Mouse (Mus musculus): Measurements from ENCODE around the gene Ddx55. TPM values are rescaled to one million over a fixed set of nuclear protein-coding genes. Genes with fewer than 3 reads are reported as not detected.

The Ddx55 gene
- polyA plus RNA-seq, 1 experiment from 2014 or later = 5.8 TPM

- H3K4me2 ChIP-seq (replicated peaks; ENCODE audit: low read depth) = peak overlapping the region; percentile 88
- DNase-seq (ENCODE audit: low spot score) (no peak), ATAC-seq (ENCODE audit: low FRiP score, low TSS enrichment) (no peak)
- H3K4me3 ChIP-seq (ENCODE audit: low read depth, low read length) = peak overlapping the region; percentile 93
- H3K9me3 ChIP-seq (ENCODE audit: control insufficient read depth, low read length) = no peaks in the 10 kb centered on the region
- WGBS = 6% methylated on average over 9 of the region's 9 CpGs
- no peaks in the 10 kb centered on the region for H3K27me3 ChIP-seq (ENCODE audit: control insufficient read depth, insufficient read depth, low read length)
- H3K9ac ChIP-seq (ENCODE audit: low read length) = peak overlapping the region; percentile 71
- TF ChIP-seq CTCF (IDR thresholded peaks at IDR 0.05; ENCODE audit: low read depth) (no peak), EP300 (optimal IDR thresholded peaks at IDR 0.05) (no peak)
- no peaks in the 10 kb centered on the region for H3K4me1 ChIP-seq (replicated peaks; ENCODE audit: control insufficient read depth, insufficient read depth)
- H3K27ac ChIP-seq (replicated peaks) = peak overlapping the region; percentile 89
- 0 out of 2 replicates have a peak, but pooled peaks cover 7% of the 10 kb centered on the region for H3K36me3 ChIP-seq (ENCODE audit: control insufficient read depth, insufficient read depth, low read length)
These were observed 581 bp upstream of the Ddx55 start for GRCm38 (mm10) chr5:124552094-124552472.

GRCm38 (mm10) chr5:124553607-124554006 is 943 bp downstream of the Ddx55 start:
- H3K9ac ChIP-seq (ENCODE audit: low read length) = no peak overlapping the region
- peak overlapping the region; percentile 88 for H3K4me2 ChIP-seq (replicated peaks; ENCODE audit: low read depth)
- H3K9me3 ChIP-seq (ENCODE audit: control insufficient read depth, low read length) = no peaks in the 10 kb centered on the region
- 73% methylated on average over 6 of the region's 6 CpGs for WGBS
- ATAC-seq (ENCODE audit: low FRiP score, low TSS enrichment) = no peak
- H3K27ac ChIP-seq (replicated peaks) = no peak overlapping the region
- no peak for TF ChIP-seq CTCF (IDR thresholded peaks at IDR 0.05; ENCODE audit: low read depth)
- no peak for TF ChIP-seq EP300 (optimal IDR thresholded peaks at IDR 0.05)
- H3K36me3 ChIP-seq (ENCODE audit: control insufficient read depth, insufficient read depth, low read length) = 0 out of 2 replicates have a peak, but pooled peaks cover 3% of the 10 kb centered on the region
- no peaks in the 10 kb centered on the region for H3K27me3 ChIP-seq (ENCODE audit: control insufficient read depth, insufficient read depth, low read length)
- no peaks in the 10 kb centered on the region for H3K4me1 ChIP-seq (replicated peaks; ENCODE audit: control insufficient read depth, insufficient read depth)
- DNase-seq (ENCODE audit: low spot score) = no peak
- peak overlapping the region; percentile 93; the same call in 1 of the 2 replicates for H3K4me3 ChIP-seq (ENCODE audit: low read depth, low read length)

GRCm38 (mm10) chr5:124555145-124555544 is 2.5 kb downstream of the Ddx55 start:
- TF ChIP-seq CTCF (IDR thresholded peaks at IDR 0.05; ENCODE audit: low read depth) = peak; percentile 66
- no peak for TF ChIP-seq EP300 (optimal IDR thresholded peaks at IDR 0.05)
- WGBS = 84% methylated on average over 1 of the region's 1 CpGs
- Histone ChIP-seq H3K4me3 (ENCODE audit: low read depth, low read length) (no peak overlapping the region), H3K27me3 (ENCODE audit: control insufficient read depth, insufficient read depth, low read length) (no peaks in the 10 kb centered on the region), H3K4me1 (replicated peaks; ENCODE audit: control insufficient read depth, insufficient read depth) (no peaks in the 10 kb centered on the region), H3K9me3 (ENCODE audit: control insufficient read depth, low read length) (no peaks in the 10 kb centered on the region), H3K27ac (replicated peaks) (no peak overlapping the region), H3K36me3 (ENCODE audit: control insufficient read depth, insufficient read depth, low read length) (0 out of 2 replicates have a peak, but pooled peaks cover 2% of the 10 kb centered on the region), H3K9ac (ENCODE audit: low read length) (no peak overlapping the region), H3K4me2 (replicated peaks; ENCODE audit: low read depth) (no peak overlapping the region)
- DNase-seq (ENCODE audit: low spot score) (no peak), ATAC-seq (ENCODE audit: low FRiP score, low TSS enrichment) (no peak)

GRCm38 (mm10) chr5:124571068-124571467 is 18.4 kb downstream of the Ddx55 start:
- Histone ChIP-seq H3K36me3 (ENCODE audit: control insufficient read depth, insufficient read depth, low read length) (peaks cover 43% of the 10 kb centered on the region), H3K4me3 (ENCODE audit: low read depth, low read length) (no peak overlapping the region), H3K4me2 (replicated peaks; ENCODE audit: low read depth) (no peak overlapping the region), H3K27me3 (ENCODE audit: control insufficient read depth, insufficient read depth, low read length) (no peaks in the 10 kb centered on the region), H3K27ac (replicated peaks) (no peak overlapping the region), H3K9me3 (ENCODE audit: control insufficient read depth, low read length) (no peaks in the 10 kb centered on the region), H3K9ac (ENCODE audit: low read length) (no peak overlapping the region), H3K4me1 (replicated peaks; ENCODE audit: control insufficient read depth, insufficient read depth) (no peaks in the 10 kb centered on the region)
- no peak for ATAC-seq (ENCODE audit: low FRiP score, low TSS enrichment)
- TF ChIP-seq EP300 (optimal IDR thresholded peaks at IDR 0.05) (no peak), CTCF (IDR thresholded peaks at IDR 0.05; ENCODE audit: low read depth) (no peak)
- DNase-seq (ENCODE audit: low spot score) = no peak
- WGBS = 88% methylated on average over 12 of the region's 12 CpGs

- peak; percentile 63 for ATAC-seq (ENCODE audit: low FRiP score, low TSS enrichment)
- peaks cover 7% of the 10 kb centered on the region; the same call in 1 of the 2 replicates for H3K4me1 ChIP-seq (replicated peaks; ENCODE audit: control insufficient read depth, insufficient read depth)
- H3K27me3 ChIP-seq (ENCODE audit: control insufficient read depth, insufficient read depth, low read length) = no peaks in the 10 kb centered on the region
These were observed 22.8 kb downstream of the Ddx55 start for GRCm38 (mm10) chr5:124575467-124575866.

GRCm38 (mm10) chr5:124578633-124579317 is 26.1 kb downstream of the Ddx55 start, which contains the start of the genes Eif2b1 and Gtf2h3:
Eif2b1 (minus strand) TSS chr5:124579131.
Gtf2h3 (plus strand) TSS chr5:124579140.
- 1% methylated on average over 51 of the region's 51 CpGs for WGBS
- Histone ChIP-seq H3K4me1 (replicated peaks; ENCODE audit: control insufficient read depth, insufficient read depth) (peaks cover 7% of the 10 kb centered on the region; the same call in 1 of the 2 replicates), H3K27ac (replicated peaks) (peak within 1 kb of the TSS; percentile 73), H3K4me2 (replicated peaks; ENCODE audit: low read depth) (peak within 1 kb of the TSS; percentile 88), H3K36me3 (ENCODE audit: control insufficient read depth, insufficient read depth, low read length) (peaks cover 8% of the 10 kb centered on the region; the same call in 1 of the 2 replicates), H3K9ac (ENCODE audit: low read length) (peak within 1 kb of the TSS; percentile 79), H3K27me3 (ENCODE audit: control insufficient read depth, insufficient read depth, low read length) (no peaks in the 10 kb centered on the region), H3K4me3 (ENCODE audit: low read depth, low read length) (peak within 1 kb of the TSS; percentile 77), H3K9me3 (ENCODE audit: control insufficient read depth, low read length) (no peaks in the 10 kb centered on the region)
- DNase-seq (ENCODE audit: low spot score) (peak; percentile 96), ATAC-seq (ENCODE audit: low FRiP score, low TSS enrichment) (peak; percentile 92)
- TF ChIP-seq CTCF (IDR thresholded peaks at IDR 0.05; ENCODE audit: low read depth) (peak; percentile 31; the same call in 1 of the 2 replicates), EP300 (optimal IDR thresholded peaks at IDR 0.05) (no peak)

More at GRCm38 (mm10) chr5:124575467-124575866, 22.8 kb downstream of the Ddx55 start:
- H3K4me2 ChIP-seq (replicated peaks; ENCODE audit: low read depth) = no peak overlapping the region
- no peak overlapping the region for H3K4me3 ChIP-seq (ENCODE audit: low read depth, low read length)
- H3K9me3 ChIP-seq (ENCODE audit: control insufficient read depth, low read length) = no peaks in the 10 kb centered on the region
- peak; percentile 69 for DNase-seq (ENCODE audit: low spot score)
- H3K9ac ChIP-seq (ENCODE audit: low read length) = no peak overlapping the region
- TF ChIP-seq CTCF (IDR thresholded peaks at IDR 0.05; ENCODE audit: low read depth) (no peak), EP300 (optimal IDR thresholded peaks at IDR 0.05) (no peak)
- peaks cover 35% of the 10 kb centered on the region for H3K36me3 ChIP-seq (ENCODE audit: control insufficient read depth, insufficient read depth, low read length)
- peak overlapping the region; percentile 30; the same call in 1 of the 2 replicates for H3K27ac ChIP-seq (replicated peaks)
- 66% methylated on average over 7 of the region's 7 CpGs for WGBS

All from stomach, postnatal 0 days (tissue).